Comparison of ENCODE assay signal across 8 mouse cellular contexts in the genomic region with DNA sequence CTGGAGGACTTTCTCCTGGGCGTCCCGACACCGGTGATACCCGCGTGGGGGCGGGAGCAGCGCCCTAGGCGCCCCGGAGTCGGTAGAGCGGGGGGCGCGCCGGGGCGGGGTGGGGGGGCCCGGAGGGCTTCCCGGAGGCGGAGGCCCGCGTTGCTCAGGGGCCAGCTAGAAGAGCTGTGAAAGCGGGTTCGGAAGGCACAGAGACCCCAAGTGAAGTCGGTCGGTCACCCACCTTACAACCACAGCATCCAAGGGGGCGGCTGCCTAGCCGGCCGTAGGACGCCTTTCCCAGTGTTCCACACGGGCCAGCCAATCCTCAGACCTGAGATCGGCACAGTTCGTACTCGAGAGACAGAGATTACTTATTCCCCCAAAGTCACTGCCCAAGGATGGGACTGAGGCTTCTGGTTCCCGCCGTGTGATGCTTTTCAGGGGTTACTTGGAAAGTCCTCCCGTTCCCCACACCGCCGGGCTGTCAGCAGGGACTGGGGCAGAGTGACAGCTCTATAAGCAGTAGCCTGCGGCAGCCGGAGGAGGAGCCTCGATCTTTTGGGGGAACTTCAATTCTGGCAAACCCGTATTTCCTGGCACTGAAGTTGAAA. TPM values are rescaled to one million over a fixed set of nuclear protein-coding genes. Genes with fewer than 3 reads are reported as not detected.
DNase-seq lines count a peak whose midpoint lies in the region; ATAC-seq and TF ChIP-seq lines count a peak whose summit lies in the region.

No protein-coding gene starts in this region.

- CTCF ChIA-PET in Patski (lab: Charles Lee): no interaction called here

- in situ Hi-C loops in Patski (cut with MboI; ENCODE audit: low pct_unique_long_range_greater_than_20kb): no loop called here

- H3K27ac ChIP-seq in hindbrain, embryonic 15.5 days (replicated peaks): peak overlapping the region; percentile 91
- peak overlapping the region; percentile 96 for H3K27ac ChIP-seq in left cerebral cortex, adult 2 months

- POLR2A ChIA-PET in Patski (lab: Charles Lee): interaction anchor here (0.6 to 0.8 kb wide), 2 partner anchors 19 to 21 kb away, joined by 3 to 4 read pairs; no protein-coding TSS in a partner anchor

- intact Hi-C loops in left cerebral cortex, adult 2 months (cut with DNase I): loop anchor here (10.0 kb wide), 1 partner anchor 375 kb away; a partner anchor contains a TSS

- DNase-seq in Patski (ENCODE audit: low read depth, low spot score): no peak
- peak; percentile 70 for DNase-seq in cerebellum, postnatal 14 days
- peak; percentile 61 to 69 for DNase-seq in frontal cortex, postnatal 36 days (ENCODE audit: low spot score in 2 of 2)
- peak; percentile 53 to 60 for DNase-seq in left cerebral cortex, adult 2 months (ENCODE audit: extremely low spot score in 1 of 2, low spot score in 2 of 2)
- DNase-seq in right cerebral cortex, adult 2 months (ENCODE audit: low spot score in 2 of 2): peak; percentile 48 to 61
- peak; percentile 48 for DNase-seq in urinary bladder, adult 2 months (ENCODE audit: low spot score)

- H3K9me3 ChIP-seq in hindbrain, embryonic 15.5 days: no peaks in the 10 kb centered on the region

- H3K36me3 ChIP-seq in hindbrain, embryonic 15.5 days: peaks cover 17% of the 10 kb centered on the region

- peak; percentile 31 for ATAC-seq in Patski
- peak; percentile 47 for ATAC-seq in hindbrain, embryonic 15.5 days (ENCODE audit: low FRiP score, low read depth)
- ATAC-seq in megakaryocyte, adult 5-6 weeks (ENCODE audit: poor library complexity, severe bottlenecking): peak; percentile 62

- under 1% methylated on average over 37 of the region's 41 CpGs for WGBS in hindbrain, embryonic 15.5 days

- H3K9ac ChIP-seq in hindbrain, embryonic 15.5 days: peak overlapping the region; percentile 98

- TF ChIP-seq CTCF in Patski (IDR thresholded peaks at IDR 0.05): no peak
- TF ChIP-seq CTCF in left cerebral cortex, adult 2 months (IDR thresholded peaks at IDR 0.05): no peak; the same call in 1 of the 2 replicates

- H3K4me2 ChIP-seq in hindbrain, embryonic 15.5 days: peak overlapping the region; percentile 70

- H3K4me3 ChIP-seq in hindbrain, embryonic 15.5 days: peak overlapping the region; percentile 96
- H3K4me3 ChIP-seq in left cerebral cortex, adult 2 months: peak overlapping the region; percentile 67

- no peaks in the 10 kb centered on the region for H3K27me3 ChIP-seq in Patski
- H3K27me3 ChIP-seq in hindbrain, embryonic 15.5 days: no peaks in the 10 kb centered on the region

- peaks cover 22% of the 10 kb centered on the region for H3K4me1 ChIP-seq in hindbrain, embryonic 15.5 days (replicated peaks)

RNA-seq across cellular contexts. Expression of a gene that starts 0.8 kb away (rescaled TPM):
- polyA plus RNA-seq in Patski (2021): 34.7 TPM
- polyA plus RNA-seq in hindbrain, embryonic 15.5 days (2015; fragmentation: Nextera tagmentation; extraction: Ambion mirVana): 71.4 and 79.7 TPM in 2 replicates
- total RNA-seq in left cerebral cortex, adult 2 months (2021): 10 to 100 TPM; 35.2 to 36.9 TPM
- total RNA-seq in megakaryocyte, adult 5-6 weeks (2015): 44.1 and 47.3 TPM in 2 replicates
- 28.9 and 29.4 TPM in 2 replicates for total RNA-seq in megakaryocyte, adult 5-6 weeks (2017)
- 20.7 and 24.5 TPM in 2 replicates for polyA plus RNA-seq in urinary bladder, adult 2 months (2012; rRNA removed)

RNA-seq across cellular contexts. Expression of a gene that starts 29.9 kb away (rescaled TPM):
- 26.2 TPM for polyA plus RNA-seq in Patski (2021)
- polyA plus RNA-seq in hindbrain, embryonic 15.5 days (2015; fragmentation: Nextera tagmentation; extraction: Ambion mirVana): 34.1 and 38.6 TPM in 2 replicates
- total RNA-seq in left cerebral cortex, adult 2 months (2021): 10 to 100 TPM; 39.8 to 39.9 TPM
- total RNA-seq in megakaryocyte, adult 5-6 weeks (2015): 3.6 and 4.9 TPM in 2 replicates
- total RNA-seq in megakaryocyte, adult 5-6 weeks (2017): 4.3 and 5.1 TPM in 2 replicates
- 10.4 and 10.5 TPM in 2 replicates for polyA plus RNA-seq in urinary bladder, adult 2 months (2012; rRNA removed)
